Mouse (Mus musculus): ENCODE measurements at regions not wholly inside any gene's neighbourhood (a gene's known extent, or its start where the extent isn't known, plus 50 kb on each side); places are given as distances from the start of the nearest gene placed in this dataset.

DNA sequence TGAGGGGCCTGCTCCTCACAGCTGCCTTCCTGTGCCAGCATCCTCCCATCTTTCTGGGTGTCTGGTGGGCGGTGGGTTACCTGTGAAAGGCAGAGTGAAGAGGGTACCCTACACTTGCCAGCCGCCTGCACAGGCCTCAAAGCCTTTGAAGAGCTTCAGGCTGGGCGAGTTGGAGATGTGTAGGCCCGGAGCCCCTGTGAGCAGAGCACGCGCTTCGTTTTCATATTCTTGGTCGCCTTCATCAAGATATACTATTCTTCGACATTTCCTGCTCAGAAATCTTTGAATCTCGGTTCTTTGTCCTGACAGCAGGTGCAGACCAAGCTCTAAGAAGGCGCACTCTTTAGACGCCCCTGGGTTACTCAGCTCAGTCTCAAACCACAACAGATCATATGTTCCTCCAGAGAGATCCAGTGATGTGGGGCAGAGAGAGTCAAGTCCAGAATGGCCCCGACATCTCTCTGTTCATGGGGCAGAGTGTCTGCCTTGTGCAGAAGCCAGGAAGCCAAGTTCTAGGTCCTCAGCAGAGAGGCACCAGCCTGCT lies 170.7 kb upstream of the Id2 start:
- no peak for ATAC-seq (ENCODE audit: low read depth)
- Histone ChIP-seq H3K9ac (ENCODE audit: low read depth, low read length) (no peak overlapping the region), H3K27me3 (replicated peaks; ENCODE audit: control insufficient read depth, insufficient read depth, low read length) (no peaks in the 10 kb centered on the region), H3K4me2 (ENCODE audit: low read depth, low read length) (no peak overlapping the region), H3K27ac (replicated peaks; ENCODE audit: low read depth, low read length) (no peak overlapping the region), H3K9me3 (ENCODE audit: control insufficient read depth, low read length) (no peaks in the 10 kb centered on the region), H3K36me3 (ENCODE audit: control insufficient read depth, insufficient read depth, low read length) (no peaks in the 10 kb centered on the region), H3K4me1 (ENCODE audit: control insufficient read depth, insufficient read depth, low read length) (peaks cover 7% of the 10 kb centered on the region; the same call in 1 of the 2 replicates), H3K4me3 (ENCODE audit: low read depth, low read length) (no peak overlapping the region)
- no peak for DNase-seq (ENCODE audit: low spot score)
- WGBS = 89% methylated on average over 13 of the region's 13 CpGs

DNA sequence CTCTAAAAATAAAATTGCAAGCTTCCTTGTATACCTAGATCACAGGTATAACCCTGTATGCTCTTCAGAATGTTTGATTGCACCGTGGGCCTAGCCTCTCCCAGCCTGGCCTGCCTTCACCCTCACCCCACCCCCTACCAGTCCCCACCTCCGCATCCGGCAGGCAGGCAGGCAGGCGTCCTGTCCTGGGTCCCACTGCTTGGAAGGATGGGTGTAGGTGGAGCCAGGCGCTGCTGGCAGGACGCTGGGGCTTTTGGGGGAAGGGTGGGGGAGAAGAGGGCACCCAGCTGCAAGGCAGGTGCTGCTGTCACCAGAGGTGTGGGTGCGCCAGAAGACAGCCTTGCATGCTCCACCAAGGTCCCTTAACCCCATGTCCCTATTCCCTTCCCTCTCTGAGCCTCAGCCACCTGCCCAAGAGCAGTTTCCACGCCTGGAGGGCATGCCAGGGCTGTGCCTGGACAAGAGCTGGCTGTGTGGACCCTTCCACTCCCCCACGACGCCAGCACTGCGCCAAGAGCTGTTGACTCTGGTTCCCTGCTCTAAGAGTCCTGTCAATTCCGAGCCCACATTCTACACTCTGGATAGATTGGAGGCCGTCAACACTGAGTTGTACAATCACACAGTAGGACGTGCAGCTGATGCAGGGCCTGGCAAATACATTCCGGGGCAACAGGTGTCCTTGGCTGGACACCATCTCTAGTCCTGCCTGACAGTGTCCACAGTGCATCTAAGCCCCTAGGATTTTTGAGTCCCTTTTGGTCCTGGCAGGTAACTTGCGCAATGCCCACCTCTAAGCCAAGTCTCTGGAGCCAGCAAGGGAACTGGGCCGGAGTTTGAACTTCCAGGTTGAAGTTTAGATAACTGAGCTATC lies 170.0 kb upstream of the Id2 start:
- 65% methylated on average over 17 of the region's 17 CpGs for WGBS
- ATAC-seq (ENCODE audit: low read depth) = no peak
- no peak for DNase-seq (ENCODE audit: low spot score)

DNA sequence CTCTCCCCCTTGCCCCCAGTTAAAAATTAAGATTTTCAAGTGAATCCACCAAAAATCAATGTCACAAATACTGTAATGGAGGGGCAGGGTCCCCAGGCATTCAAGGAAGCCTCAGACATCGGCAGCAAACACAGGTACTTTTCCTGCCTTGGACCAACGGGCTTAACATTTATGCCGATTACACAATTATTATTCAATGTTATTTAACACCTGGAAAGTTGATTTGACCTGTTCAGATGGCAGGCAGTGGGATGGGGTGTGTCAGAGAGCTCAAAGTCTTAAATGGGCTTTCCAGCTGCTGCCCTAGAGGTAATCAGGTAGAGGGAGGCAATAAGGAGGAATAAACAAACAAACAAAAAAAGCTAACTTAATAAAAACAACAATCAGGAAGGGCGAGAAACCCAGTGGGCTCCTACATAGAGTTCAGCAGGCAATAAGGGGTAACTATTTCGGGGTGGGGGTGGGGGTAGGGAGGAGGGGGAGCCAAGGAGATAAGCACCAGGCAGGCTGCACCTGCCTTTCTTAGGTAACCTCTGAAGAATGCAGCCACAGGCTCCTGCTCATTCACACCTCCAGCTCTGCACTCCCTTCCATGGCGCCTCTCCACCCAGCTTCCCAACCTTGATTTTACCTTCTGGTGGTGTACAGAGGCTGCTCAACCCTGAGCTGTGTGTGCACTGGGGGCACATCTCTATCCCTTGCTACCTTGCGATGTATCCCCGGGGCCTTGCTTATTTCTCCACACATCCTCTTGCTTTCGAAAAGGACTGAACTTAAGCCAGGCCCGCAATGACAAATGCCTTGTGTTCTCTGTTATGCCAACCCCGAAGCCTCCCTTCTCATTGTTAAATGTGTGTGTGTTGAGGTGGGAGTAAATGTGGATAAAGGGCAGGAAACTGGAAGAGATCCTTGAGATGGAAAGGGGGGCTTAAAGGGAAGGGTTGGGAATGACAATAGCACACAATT lies 168.9 kb upstream of the Id2 start:
- Histone ChIP-seq H3K4me3 (ENCODE audit: low read depth, low read length) (no peak overlapping the region), H3K9ac (ENCODE audit: low read depth, low read length) (no peak overlapping the region), H3K9me3 (ENCODE audit: control insufficient read depth, low read length) (no peaks in the 10 kb centered on the region), H3K36me3 (ENCODE audit: control insufficient read depth, insufficient read depth, low read length) (no peaks in the 10 kb centered on the region), H3K4me1 (ENCODE audit: control insufficient read depth, insufficient read depth, low read length) (peaks cover 7% of the 10 kb centered on the region; the same call in 1 of the 2 replicates), H3K27ac (replicated peaks; ENCODE audit: low read depth, low read length) (no peak overlapping the region), H3K27me3 (replicated peaks; ENCODE audit: control insufficient read depth, insufficient read depth, low read length) (no peaks in the 10 kb centered on the region), H3K4me2 (ENCODE audit: low read depth, low read length) (no peak overlapping the region)
- ATAC-seq (ENCODE audit: low read depth) (no peak), DNase-seq (ENCODE audit: low spot score) (no peak)
- WGBS = 56% methylated on average over 11 of the region's 11 CpGs

More for the DNA sequence above, 170.0 kb upstream of the Id2 start:
- no peak overlapping the region for H3K9ac ChIP-seq (ENCODE audit: low read depth, low read length)
- no peaks in the 10 kb centered on the region for H3K9me3 ChIP-seq (ENCODE audit: control insufficient read depth, low read length)
- no peaks in the 10 kb centered on the region for H3K27me3 ChIP-seq (replicated peaks; ENCODE audit: control insufficient read depth, insufficient read depth, low read length)
- no peak overlapping the region for H3K4me3 ChIP-seq (ENCODE audit: low read depth, low read length)
- no peak overlapping the region for H3K4me2 ChIP-seq (ENCODE audit: low read depth, low read length)
- H3K4me1 ChIP-seq (ENCODE audit: control insufficient read depth, insufficient read depth, low read length) = peaks cover 7% of the 10 kb centered on the region; the same call in 1 of the 2 replicates
- no peak overlapping the region for H3K27ac ChIP-seq (replicated peaks; ENCODE audit: low read depth, low read length)
- no peaks in the 10 kb centered on the region for H3K36me3 ChIP-seq (ENCODE audit: control insufficient read depth, insufficient read depth, low read length)

DNA sequence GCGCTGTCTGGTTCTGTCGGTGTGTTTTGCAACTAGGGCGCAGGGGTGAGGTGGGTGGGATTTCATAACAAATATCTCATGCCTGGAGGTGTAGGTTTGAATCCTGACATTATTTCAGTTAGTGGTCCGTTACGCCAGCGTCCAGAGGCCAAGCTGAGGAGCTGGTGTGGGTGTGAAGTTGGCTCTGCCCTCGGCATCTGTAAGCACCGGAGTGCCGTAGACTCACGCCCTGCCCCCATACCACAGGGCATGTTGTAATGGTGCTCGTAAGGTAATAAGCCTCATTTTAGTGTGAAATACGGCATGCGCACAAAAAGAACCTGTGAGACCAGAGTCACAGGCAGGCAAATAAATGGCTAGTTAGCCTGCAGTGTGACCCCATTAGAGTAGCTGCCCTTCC lies 168.1 kb upstream of the Id2 start:
- no peak overlapping the region for H3K27ac ChIP-seq (replicated peaks; ENCODE audit: low read depth, low read length)
- H3K36me3 ChIP-seq (ENCODE audit: control insufficient read depth, insufficient read depth, low read length) = no peaks in the 10 kb centered on the region
- H3K9me3 ChIP-seq (ENCODE audit: control insufficient read depth, low read length) = no peaks in the 10 kb centered on the region
- no peak overlapping the region for H3K9ac ChIP-seq (ENCODE audit: low read depth, low read length)
- H3K4me3 ChIP-seq (ENCODE audit: low read depth, low read length) = no peak overlapping the region
- no peak overlapping the region for H3K4me2 ChIP-seq (ENCODE audit: low read depth, low read length)
- peaks cover 7% of the 10 kb centered on the region; the same call in 1 of the 2 replicates for H3K4me1 ChIP-seq (ENCODE audit: control insufficient read depth, insufficient read depth, low read length)
- 75% methylated on average over 13 of the region's 13 CpGs for WGBS
- H3K27me3 ChIP-seq (replicated peaks; ENCODE audit: control insufficient read depth, insufficient read depth, low read length) = no peaks in the 10 kb centered on the region
- ATAC-seq (ENCODE audit: low read depth) (no peak), DNase-seq (ENCODE audit: low spot score) (no peak)

DNA sequence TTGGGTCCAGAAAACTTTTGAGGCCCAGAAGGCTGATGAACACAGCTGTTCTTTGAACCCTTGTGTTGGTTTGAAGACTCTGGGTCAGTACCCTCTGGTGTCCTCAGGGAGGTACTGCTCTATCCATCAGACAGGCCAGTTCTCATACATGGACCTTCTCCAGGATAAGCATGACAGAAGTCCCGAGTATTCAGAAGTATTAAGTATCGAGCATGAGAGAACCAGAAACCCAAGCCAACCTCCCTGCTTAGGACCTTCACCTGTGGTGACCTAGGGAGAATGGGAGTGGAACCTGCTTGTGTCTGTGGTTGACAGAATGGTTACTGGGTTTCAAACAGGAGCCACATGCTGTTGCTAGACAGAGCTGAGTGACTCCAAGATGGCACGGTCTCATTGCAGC lies 167.5 kb upstream of the Id2 start:
- 78% methylated on average over 3 of the region's 3 CpGs for WGBS
- no peaks in the 10 kb centered on the region for H3K27me3 ChIP-seq (replicated peaks; ENCODE audit: control insufficient read depth, insufficient read depth, low read length)
- DNase-seq (ENCODE audit: low spot score) (no peak), ATAC-seq (ENCODE audit: low read depth) (no peak)
- H3K36me3 ChIP-seq (ENCODE audit: control insufficient read depth, insufficient read depth, low read length) = no peaks in the 10 kb centered on the region
- no peaks in the 10 kb centered on the region for H3K9me3 ChIP-seq (ENCODE audit: control insufficient read depth, low read length)
- no peak overlapping the region for H3K9ac ChIP-seq (ENCODE audit: low read depth, low read length)
- no peak overlapping the region for H3K4me3 ChIP-seq (ENCODE audit: low read depth, low read length)
- no peak overlapping the region for H3K4me2 ChIP-seq (ENCODE audit: low read depth, low read length)
- peaks cover 6% of the 10 kb centered on the region; the same call in 1 of the 2 replicates for H3K4me1 ChIP-seq (ENCODE audit: control insufficient read depth, insufficient read depth, low read length)
- no peak overlapping the region for H3K27ac ChIP-seq (replicated peaks; ENCODE audit: low read depth, low read length)

DNA sequence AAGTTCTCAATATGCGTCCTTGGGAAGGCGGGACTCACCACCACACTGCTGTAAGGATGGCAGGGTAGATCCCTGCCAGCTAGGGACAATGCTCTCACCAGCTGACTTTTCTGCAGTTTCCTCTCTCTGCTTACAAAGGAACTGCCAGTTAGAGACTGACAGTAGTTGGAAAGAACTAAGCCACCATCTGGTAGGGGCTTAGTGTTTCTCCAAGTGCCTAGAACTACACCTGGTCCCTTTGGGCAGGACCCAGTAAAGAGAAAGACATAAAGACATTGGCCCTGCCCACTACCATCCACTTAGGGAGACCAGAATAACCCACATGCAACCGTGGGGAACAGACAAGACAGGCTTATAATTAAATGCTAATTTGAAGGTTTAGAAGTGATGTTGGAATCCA lies 165.5 kb upstream of the Id2 start:
- Histone ChIP-seq H3K4me3 (ENCODE audit: low read depth, low read length) (no peak overlapping the region), H3K36me3 (ENCODE audit: control insufficient read depth, insufficient read depth, low read length) (no peaks in the 10 kb centered on the region), H3K27ac (replicated peaks; ENCODE audit: low read depth, low read length) (no peak overlapping the region), H3K27me3 (replicated peaks; ENCODE audit: control insufficient read depth, insufficient read depth, low read length) (no peaks in the 10 kb centered on the region), H3K4me2 (ENCODE audit: low read depth, low read length) (no peak overlapping the region), H3K9me3 (ENCODE audit: control insufficient read depth, low read length) (no peaks in the 10 kb centered on the region), H3K9ac (ENCODE audit: low read depth, low read length) (no peak overlapping the region), H3K4me1 (ENCODE audit: control insufficient read depth, insufficient read depth, low read length) (no peaks in the 10 kb centered on the region)
- no peak for DNase-seq (ENCODE audit: low spot score)
- ATAC-seq (ENCODE audit: low read depth) = no peak
- 79% methylated on average over 3 of the region's 3 CpGs for WGBS

DNA sequence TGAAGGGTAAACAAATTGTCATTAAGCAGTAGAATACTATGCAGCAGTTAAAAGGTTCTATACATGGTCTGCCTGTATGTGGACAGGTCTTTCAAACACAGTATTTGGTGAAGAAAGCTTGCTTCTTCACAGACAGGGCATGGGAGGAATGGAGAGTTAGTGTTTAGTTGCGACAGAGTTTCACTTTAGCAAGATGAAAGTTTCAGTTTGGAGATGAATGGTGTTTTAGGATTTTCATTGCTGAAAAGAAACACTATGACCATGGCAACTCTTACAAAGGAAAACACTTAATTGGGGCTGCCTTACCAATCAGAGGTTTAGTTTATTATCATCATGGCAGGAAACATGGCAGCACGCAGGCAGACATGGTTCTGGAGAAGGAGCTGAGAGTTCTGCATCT lies 162.2 kb upstream of the Id2 start:
- no peak for ATAC-seq (ENCODE audit: low read depth)
- DNase-seq (ENCODE audit: low spot score) = no peak
- Histone ChIP-seq H3K4me3 (ENCODE audit: low read depth, low read length) (no peak overlapping the region), H3K27ac (replicated peaks; ENCODE audit: low read depth, low read length) (no peak overlapping the region), H3K4me2 (ENCODE audit: low read depth, low read length) (no peak overlapping the region), H3K9me3 (ENCODE audit: control insufficient read depth, low read length) (no peaks in the 10 kb centered on the region), H3K9ac (ENCODE audit: low read depth, low read length) (no peak overlapping the region), H3K27me3 (replicated peaks; ENCODE audit: control insufficient read depth, insufficient read depth, low read length) (no peaks in the 10 kb centered on the region), H3K4me1 (ENCODE audit: control insufficient read depth, insufficient read depth, low read length) (no peaks in the 10 kb centered on the region), H3K36me3 (ENCODE audit: control insufficient read depth, insufficient read depth, low read length) (no peaks in the 10 kb centered on the region)
- 97% methylated on average over 2 of the region's 2 CpGs for WGBS

DNA sequence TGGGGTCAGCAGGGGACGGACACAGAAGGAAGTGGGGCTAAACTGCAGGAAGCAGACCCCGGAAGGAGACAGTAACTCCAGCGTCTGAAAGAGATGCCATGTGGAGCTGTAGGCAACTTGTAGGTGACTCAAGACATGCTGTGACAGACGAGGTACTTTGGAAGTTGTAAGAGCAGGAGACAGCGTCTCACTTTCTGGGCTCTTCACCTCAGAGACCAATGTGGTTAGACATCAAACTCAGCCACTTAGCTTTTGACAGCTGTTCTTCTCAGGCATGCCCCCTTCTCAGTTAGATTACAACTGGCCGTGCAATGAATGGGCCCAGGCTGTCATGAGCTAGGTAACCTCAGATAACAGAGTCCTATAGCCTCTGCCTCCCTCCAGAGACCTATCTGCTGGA lies 159.3 kb upstream of the Id2 start:
- Histone ChIP-seq H3K9ac (ENCODE audit: low read depth, low read length) (no peak overlapping the region), H3K4me3 (ENCODE audit: low read depth, low read length) (no peak overlapping the region), H3K4me2 (ENCODE audit: low read depth, low read length) (no peak overlapping the region), H3K36me3 (ENCODE audit: control insufficient read depth, insufficient read depth, low read length) (no peaks in the 10 kb centered on the region), H3K4me1 (ENCODE audit: control insufficient read depth, insufficient read depth, low read length) (no peaks in the 10 kb centered on the region), H3K27me3 (replicated peaks; ENCODE audit: control insufficient read depth, insufficient read depth, low read length) (no peaks in the 10 kb centered on the region), H3K9me3 (ENCODE audit: control insufficient read depth, low read length) (peaks cover 4% of the 10 kb centered on the region; the same call in 1 of the 2 replicates), H3K27ac (replicated peaks; ENCODE audit: low read depth, low read length) (no peak overlapping the region)
- ATAC-seq (ENCODE audit: low read depth) = no peak
- no peak for DNase-seq (ENCODE audit: low spot score)
- WGBS = 65% methylated on average over 6 of the region's 6 CpGs

All from embryonic facial prominence, embryonic 14.5 days (tissue).